Mouse (Mus musculus) small intestine, adult 2 months (tissue): Measurements from ENCODE around the gene Cc2d1a.

ENCODE experiments used
- CTCF ChIP-seq: fragments of 200-500 bp; IDR thresholded peaks from 2 replicates; pipeline ENCODE4 v1.5.1; 2012; ENCODE audit warnings: low read depth, mild to moderate bottlenecking, control low read depth, inconsistent platforms, low read length, moderate library complexity, mixed read lengths; ENCODE audit not compliant: insufficient replicate concordance, insufficient read length; ENCODE audit errors: extremely low read depth
- POLR2A ChIP-seq: fragments of 200-500 bp; IDR thresholded peaks from 2 replicates; pipeline ENCODE4 v1.6.1; 2012; ENCODE audit warnings: low read depth, mild to moderate bottlenecking, control low read depth, inconsistent platforms, low read length, moderate library complexity

- TF ChIP-seq CTCF (no peak), POLR2A (no peak)
Measured at GRCm38 (mm10) chr8:84182833-84183232, 35.1 kb upstream of the Cc2d1a start.
